Mouse (Mus musculus) megakaryocyte, adult 5-6 weeks (primary cell): Measurements from ENCODE around the gene Tmem217. TPM values are rescaled to one million over a fixed set of nuclear protein-coding genes. Genes with fewer than 3 reads are reported as not detected.
A peak's percentile ranks its signal among the peaks of the same experiment; 100 is the strongest.
"Not testable (repeated sequence)": the region's sequence is repeated elsewhere in the genome, so short reads cannot be mapped to it uniquely, and the experiment has no call there.

Experiments
- ATAC-seq: 2 replicates; pipeline ENCODE4 v1.8.0; 2016; ENCODE audit warnings: mild to moderate bottlenecking, inconsistent platforms; ENCODE audit not compliant: poor library complexity, severe bottlenecking
- total RNA-seq, 2 experiments: library from RNA; stranded (forward) in 1 of 2; stranded (reverse) in 1 of 2; fragments of 153-499, 151-499 nt in 1 of 2; fragments of 221-1000, 200-1000 nt in 1 of 2; gene quantifications; 2 replicates each; pipeline versions ENCODE4 v1.2.3 to v1.2.4; 2015 to 2017

Tmem217 gene
- total RNA-seq, 2 experiments from 2014 or later = 0.18 TPM; not detected in 1

GRCm38 (mm10) chr17:29508927-29509608 is 43.1 kb downstream of the Tmem217 start:
- no peak for ATAC-seq

GRCm38 (mm10) chr17:29503700-29504099 is 48.5 kb downstream of the Tmem217 start:
- no peak for ATAC-seq

GRCm38 (mm10) chr17:29502669-29503665 is 49.2 kb downstream of the Tmem217 start:
- ATAC-seq = peak; percentile 28; the same call in 1 of the 2 replicates

GRCm38 (mm10) chr17:29502005-29502668 is 50.0 kb downstream of the Tmem217 start:
- no peak for ATAC-seq

GRCm38 (mm10) chr17:29500802-29501469 is 51.2 kb downstream of the Tmem217 start:
- ATAC-seq = peak; percentile 66

DNA sequence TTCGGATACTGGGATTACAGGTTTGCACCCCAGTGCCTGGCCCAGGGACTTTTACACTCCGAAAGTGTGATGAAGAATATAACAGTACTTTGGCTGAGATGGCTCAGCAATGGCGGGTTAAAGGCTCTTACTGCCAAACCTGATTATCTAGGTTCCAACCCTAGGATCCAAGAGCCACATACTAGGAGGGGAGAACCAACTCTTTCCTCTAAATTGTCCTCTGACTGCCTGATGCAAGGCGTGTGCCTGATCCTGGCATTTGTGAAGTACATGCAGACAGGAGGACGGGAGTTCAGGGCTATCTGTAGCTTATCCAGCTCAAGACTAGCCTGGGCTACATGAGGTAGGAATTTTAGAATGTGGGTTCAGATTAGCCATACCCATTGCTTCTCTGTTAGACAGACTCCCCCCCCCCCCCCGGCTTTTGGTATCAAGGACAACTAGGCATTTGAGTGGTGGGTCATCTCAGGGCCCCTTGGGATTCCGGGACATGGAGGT is 51.9 kb downstream of the Tmem217 start:
- ATAC-seq = no peak

GRCm38 (mm10) chr17:29499511-29499910 is 52.7 kb downstream of the Tmem217 start:
- ATAC-seq = no peak

GRCm38 (mm10) chr17:29498952-29499351 is 53.2 kb downstream of the Tmem217 start:
- ATAC-seq = not testable (repeated sequence)

- ATAC-seq = peak; percentile 64
Observed at GRCm38 (mm10) chr17:29498028-29498427, 54.2 kb downstream of the Tmem217 start.

DNA sequence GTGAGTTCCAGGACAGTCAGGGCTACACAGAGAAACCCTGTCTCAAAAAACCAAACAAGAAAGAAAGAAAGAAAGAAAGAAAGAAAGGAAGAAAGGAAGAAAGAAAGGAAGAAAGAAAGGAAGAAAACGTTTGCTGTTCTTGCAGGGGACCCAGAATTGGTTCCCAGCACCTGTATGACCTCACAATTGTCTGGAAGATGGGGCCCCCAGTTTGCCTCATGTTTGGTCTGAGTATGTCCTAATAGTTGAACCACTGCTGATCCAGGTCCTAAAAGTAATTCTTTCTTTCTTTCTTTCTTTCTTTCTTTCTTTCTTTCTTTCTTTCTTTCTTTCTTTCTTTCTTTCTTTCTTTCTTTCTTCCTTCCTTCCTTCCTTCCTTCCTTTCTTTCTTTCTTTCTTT is 54.7 kb downstream of the Tmem217 start:
- not testable (repeated sequence) for ATAC-seq

DNA sequence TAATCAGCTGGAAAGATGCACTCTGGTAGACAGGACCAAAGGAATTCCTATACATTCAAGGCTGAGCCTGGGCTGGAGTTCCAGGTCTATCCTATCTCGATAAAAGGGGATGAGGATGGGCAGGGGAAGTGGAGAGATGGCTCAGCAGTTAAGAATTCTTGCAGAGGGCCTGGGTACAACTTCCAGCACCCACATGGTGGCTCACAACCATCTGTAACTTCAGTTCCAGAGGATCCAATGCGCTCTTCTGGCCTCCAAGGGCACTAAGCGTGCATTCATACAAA is 55.2 kb downstream of the Tmem217 start:
- no peak for ATAC-seq

DNA sequence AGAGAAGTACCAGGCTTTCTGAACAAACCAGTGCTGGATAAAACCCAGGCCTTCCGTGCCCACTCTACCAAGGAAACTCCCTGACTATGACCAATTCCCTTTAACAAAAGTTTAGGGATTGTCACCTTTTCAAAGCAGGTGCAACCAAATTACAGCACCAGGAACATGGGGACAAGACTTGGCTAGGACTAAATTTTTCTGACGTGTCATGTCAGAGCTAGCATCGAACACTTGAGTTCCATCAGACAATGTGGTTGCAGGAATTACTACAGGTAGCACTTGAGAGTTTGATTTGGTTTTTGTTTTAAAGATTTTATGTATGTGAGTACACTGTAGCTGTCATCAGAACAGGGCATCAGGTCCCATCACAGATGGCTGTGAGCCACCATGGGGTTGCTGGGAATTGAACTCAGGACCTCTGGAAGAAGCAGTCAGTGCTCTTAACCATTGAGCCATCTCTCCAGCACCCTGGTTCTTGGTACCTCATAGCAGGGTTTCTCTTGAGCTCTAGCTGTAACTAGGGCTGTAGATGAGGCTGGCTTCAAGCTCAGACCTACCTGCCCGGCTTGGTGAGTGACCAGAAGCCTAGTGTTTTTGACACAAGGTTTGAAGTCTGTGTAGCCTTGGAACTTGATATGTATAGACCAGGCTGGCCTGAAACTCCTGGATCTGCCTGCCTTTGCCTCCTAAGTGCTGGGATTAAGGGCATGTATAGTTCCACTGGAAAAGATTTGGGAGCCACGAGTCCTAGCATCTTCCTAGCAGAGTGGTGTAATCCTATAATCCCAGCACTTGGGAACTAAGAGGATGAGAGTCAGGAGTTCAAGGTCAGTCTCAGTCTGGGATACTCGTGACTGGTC is 55.7 kb downstream of the Tmem217 start:
- no peak for ATAC-seq

DNA sequence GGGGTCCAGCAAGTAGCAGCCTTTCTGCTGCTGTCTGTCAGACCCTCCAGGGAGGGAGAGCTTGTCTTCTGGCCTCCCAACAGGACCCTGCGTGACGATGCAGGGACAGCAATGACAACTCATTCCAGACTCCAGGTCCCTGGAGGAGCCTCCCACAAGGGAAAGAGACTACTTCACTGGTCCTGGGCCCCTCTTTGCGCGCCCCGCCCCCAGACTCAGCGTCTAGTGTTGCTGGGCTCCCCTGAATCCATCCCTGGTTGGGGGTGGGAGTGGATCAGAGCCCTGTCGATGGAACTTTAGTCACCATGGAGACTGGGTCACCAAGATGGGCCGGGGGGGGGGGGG is 57.5 kb downstream of the Tmem217 start:
- no peak for ATAC-seq

- ATAC-seq = no peak
Observed at GRCm38 (mm10) chr17:29494062-29494731, 58.0 kb downstream of the Tmem217 start.

DNA sequence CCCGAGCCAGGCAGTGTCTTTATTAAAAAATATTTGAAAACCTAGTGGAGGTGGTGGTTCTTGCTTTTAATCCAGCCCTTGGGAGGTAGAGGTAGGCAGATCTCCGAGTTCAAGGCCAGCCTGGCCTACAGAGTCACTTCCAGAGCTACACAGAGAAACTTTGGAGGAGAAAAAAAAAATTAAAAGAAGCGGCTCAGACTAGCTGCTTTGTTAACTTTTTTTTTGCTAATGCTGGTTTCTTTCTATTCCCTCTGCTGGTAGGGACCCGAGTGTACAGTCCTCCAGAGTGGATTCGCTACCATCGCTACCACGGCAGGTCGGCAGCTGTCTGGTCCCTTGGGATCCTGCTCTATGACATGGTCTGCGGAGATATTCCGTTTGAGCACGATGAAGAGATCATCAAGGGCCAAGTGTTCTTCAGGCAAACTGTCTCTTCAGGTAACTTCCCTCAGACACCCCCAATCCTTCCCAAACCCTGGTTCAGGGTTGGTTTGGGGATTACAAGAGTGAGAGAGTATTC is 58.7 kb downstream of the Tmem217 start:
- ATAC-seq = no peak

GRCm38 (mm10) chr17:29492269-29493191 is 59.7 kb downstream of the Tmem217 start:
- ATAC-seq = peak; percentile 24

- no peak for ATAC-seq
Observed at GRCm38 (mm10) chr17:29491591-29492268, 60.5 kb downstream of the Tmem217 start.
